Mouse (Mus musculus) liver, adult 2 months (tissue): Measurements from ENCODE around the gene Phtf2.

ENCODE experiments used
- CTCF ChIP-seq: fragments of 200-500 bp; IDR thresholded peaks from 2 replicates; pipeline ENCODE4 v1.5.1; 2011; ENCODE audit warnings: low read depth, low read length, control low read depth
- POLR2A ChIP-seq: fragments of 200-500 bp; IDR thresholded peaks from 2 replicates; pipeline ENCODE4 v1.6.1; 2011; ENCODE audit warnings: low read length, control low read depth; ENCODE audit not compliant: insufficient read depth; ENCODE audit errors: extremely low read depth

GRCm38 (mm10) chr5:20847010-20847409 lies 34.9 kb downstream of the Phtf2 start:
- TF ChIP-seq CTCF: no peak
- no peak for TF ChIP-seq POLR2A
